Mouse (Mus musculus): ENCODE results near the gene Cnst.

Cnst gene

GRCm38 (mm10) chr1:179553949-179554347 lies 7.8 kb downstream of the Cnst start:
- no peak for DNase-seq

GRCm38 (mm10) chr1:179556921-179557320 lies 10.8 kb downstream of the Cnst start:
- no peak for DNase-seq

GRCm38 (mm10) chr1:179559446-179560194 lies 13.4 kb downstream of the Cnst start:
- no peak for DNase-seq

- no peak for DNase-seq
Observed at GRCm38 (mm10) chr1:179560845-179561430, 14.8 kb downstream of the Cnst start.

- peak; percentile 19 for DNase-seq
Observed at GRCm38 (mm10) chr1:179563211-179563610, 17.0 kb downstream of the Cnst start.

- no peak for DNase-seq
Observed at GRCm38 (mm10) chr1:179563926-179564325, 17.8 kb downstream of the Cnst start.

- peak; percentile 65 for DNase-seq
Observed at GRCm38 (mm10) chr1:179567558-179567957, 21.4 kb downstream of the Cnst start.

- DNase-seq: no peak
Observed at GRCm38 (mm10) chr1:179568690-179569398, 22.7 kb downstream of the Cnst start.

GRCm38 (mm10) chr1:179570482-179570881 lies 24.3 kb downstream of the Cnst start:
- no peak for DNase-seq

- no peak for DNase-seq
Observed at GRCm38 (mm10) chr1:179571686-179572085, 25.5 kb downstream of the Cnst start.

- DNase-seq: no peak
Observed at GRCm38 (mm10) chr1:179573650-179574206, 27.6 kb downstream of the Cnst start.

GRCm38 (mm10) chr1:179578625-179579024 lies 32.5 kb downstream of the Cnst start:
- no peak for DNase-seq

GRCm38 (mm10) chr1:179580200-179580599 lies 34.0 kb downstream of the Cnst start:
- DNase-seq: no peak

GRCm38 (mm10) chr1:179581422-179581821 lies 35.3 kb downstream of the Cnst start:
- DNase-seq: no peak

- peak; percentile 12 for DNase-seq
Observed at GRCm38 (mm10) chr1:179582021-179582433, 35.9 kb downstream of the Cnst start.

GRCm38 (mm10) chr1:179583090-179583489 lies 36.9 kb downstream of the Cnst start:
- no peak for DNase-seq

- DNase-seq: no peak
Observed at GRCm38 (mm10) chr1:179584220-179584619, 38.0 kb downstream of the Cnst start.

GRCm38 (mm10) chr1:179585646-179586045 lies 39.5 kb downstream of the Cnst start:
- no peak for DNase-seq

GRCm38 (mm10) chr1:179586430-179587095 lies 40.4 kb downstream of the Cnst start:
- DNase-seq: no peak

- no peak for DNase-seq
Observed at GRCm38 (mm10) chr1:179588230-179588629, 42.1 kb downstream of the Cnst start.

GRCm38 (mm10) chr1:179591639-179592038 lies 45.5 kb downstream of the Cnst start:
- no peak for DNase-seq

GRCm38 (mm10) chr1:179592143-179592542 lies 46.0 kb downstream of the Cnst start:
- DNase-seq: no peak

GRCm38 (mm10) chr1:179592972-179593371 lies 46.8 kb downstream of the Cnst start:
- no peak for DNase-seq

Data from embryo, embryonic 11 days (tissue).